Mouse (Mus musculus) yolk sac, embryonic 10.5 days (tissue): ENCODE data around the gene Robo2.

Experiments
- DNase-seq: peaks from one replicate; pipeline ENCODE4 v3.0.0-alpha.2; 2017; ENCODE audit warnings: low spot score

Gene Robo2

DNA sequence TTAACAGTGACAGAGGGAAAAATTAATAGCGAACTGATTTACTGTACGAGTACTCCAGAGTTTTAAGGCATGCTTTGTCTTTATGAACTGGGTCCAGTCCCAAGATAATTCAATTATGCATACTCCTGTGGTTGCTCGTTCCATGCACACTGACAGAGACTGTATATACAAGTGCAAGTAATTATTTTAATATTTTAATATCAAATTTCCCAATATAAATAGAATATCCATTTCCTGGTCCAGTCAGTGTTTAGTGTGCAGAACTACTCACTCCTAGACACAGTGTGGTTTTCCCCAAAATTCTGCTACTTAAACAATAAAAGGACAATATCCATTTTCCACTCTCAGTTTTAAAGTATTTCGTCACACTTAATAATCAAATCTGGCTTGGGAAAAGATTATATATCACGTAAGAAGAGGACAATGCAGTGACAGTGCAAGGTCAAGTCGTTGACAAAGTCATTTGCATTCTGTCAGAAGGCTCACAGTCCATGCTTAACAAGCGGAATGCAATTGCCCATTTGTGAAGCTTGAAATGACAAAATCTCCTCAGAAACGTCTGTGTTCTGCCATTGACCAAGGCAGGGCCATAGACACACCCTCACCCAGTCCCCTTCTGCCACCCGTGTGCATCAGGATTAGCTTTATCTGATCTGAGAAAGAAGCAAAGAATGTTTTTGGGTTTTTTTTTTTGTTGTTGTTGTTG lies 89.8 kb downstream of the Robo2 start:
- DNase-seq, result no peak

DNA sequence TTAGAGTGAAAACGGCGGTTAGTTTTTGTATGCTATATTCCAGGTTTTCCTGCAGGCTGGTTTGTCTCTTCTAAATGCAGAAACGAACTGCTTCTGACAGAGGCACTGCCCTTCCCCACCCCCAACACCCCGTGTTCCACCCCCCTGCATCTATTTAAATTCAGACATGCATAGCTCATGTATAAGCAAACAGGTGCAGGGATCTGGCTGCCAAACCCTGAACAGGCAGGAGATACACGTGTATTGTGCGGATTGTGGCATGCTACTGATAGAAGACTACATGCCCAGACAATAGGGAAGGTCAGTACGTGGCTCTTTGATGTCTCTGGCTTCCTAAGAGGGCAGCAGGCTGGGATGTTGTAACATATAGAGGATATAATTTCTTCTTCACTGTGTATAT lies 95.5 kb downstream of the Robo2 start:
- no peak for DNase-seq

DNA sequence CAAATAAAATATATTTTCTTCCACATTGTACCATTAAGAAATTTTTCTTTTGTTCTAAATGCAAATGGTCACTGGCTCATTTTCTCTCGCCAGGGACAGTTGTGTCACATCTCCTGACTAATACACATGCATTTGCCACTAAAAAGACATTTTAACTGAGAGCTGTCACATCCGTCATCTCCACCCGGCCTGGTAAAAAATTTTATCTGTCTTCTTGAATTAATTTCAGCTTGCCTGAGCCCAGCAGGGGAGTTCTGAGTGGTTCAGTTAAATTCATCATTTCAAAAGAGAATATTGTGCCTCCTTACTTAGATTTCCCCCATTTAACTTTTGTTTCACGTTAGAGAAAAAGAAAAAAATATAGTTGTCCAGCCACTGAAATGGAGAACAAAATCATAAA lies 98.4 kb downstream of the Robo2 start:
- DNase-seq, result no peak

DNA sequence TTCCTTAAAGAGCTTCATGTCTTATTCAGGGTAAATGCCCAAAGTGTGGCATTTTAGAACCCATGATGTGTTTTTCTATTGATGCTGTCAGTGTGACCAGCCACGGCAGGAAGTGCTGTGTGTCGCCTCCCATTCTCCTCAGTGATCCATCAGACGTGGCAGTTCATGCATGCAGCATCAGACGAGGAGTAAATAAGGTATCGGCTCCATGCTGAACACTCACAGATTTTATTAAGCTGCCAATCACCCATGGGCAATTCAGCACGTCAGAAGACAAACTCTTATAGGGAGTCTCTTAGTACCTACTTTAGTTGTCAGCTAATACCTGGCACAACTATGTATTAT lies 104.1 kb downstream of the Robo2 start:
- no peak for DNase-seq

DNA sequence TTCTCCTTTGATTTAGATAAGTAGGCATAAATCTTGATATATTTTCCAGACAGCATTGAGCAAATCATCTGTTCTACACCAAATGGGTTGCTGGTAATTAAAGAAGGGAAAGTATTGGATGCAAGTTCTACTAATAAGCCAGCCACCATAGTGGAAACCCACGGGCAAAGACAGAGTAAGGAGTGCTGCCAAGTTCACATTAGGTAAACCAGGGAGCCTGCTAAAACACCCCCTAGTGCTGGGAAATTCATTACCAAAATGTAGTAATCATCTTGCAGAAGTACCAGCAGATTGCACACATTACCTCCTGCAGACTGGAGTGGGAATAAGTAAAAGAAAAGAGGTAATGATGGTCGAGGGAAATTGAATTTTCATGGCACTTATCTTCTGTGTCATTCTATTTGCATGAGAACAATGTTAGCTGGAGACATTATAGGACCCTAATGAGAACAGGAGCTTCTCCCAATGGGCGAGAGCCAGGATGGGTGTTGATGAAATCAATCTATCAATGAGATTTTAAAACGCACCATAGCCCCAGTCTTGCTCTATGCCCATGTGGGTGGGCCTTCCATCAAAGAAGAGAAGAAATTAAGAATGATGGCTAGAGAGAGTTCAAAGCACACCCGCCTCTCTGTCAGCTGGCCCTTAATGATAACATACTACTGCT lies 104.6 kb downstream of the Robo2 start:
- DNase-seq, result no peak

DNA sequence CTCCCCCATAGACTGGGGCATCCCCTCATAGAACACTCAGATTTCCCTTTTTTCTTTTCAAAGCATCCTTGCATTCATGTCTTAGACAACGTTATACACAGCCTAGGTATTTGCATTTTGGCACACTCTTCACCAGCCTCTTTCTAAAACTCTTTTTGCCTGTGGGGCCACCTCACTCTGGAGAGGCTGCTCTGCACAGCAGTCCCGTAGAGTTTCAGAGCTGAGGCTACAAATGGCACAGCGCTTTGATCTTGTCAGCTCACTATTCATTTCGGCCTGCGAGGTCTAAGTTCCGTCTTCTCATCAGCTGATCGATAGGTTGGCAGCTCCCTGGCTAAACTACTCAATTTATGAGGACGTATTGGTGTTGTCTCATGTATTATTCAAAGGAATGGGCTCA lies 123.7 kb downstream of the Robo2 start:
- no peak for DNase-seq

DNA sequence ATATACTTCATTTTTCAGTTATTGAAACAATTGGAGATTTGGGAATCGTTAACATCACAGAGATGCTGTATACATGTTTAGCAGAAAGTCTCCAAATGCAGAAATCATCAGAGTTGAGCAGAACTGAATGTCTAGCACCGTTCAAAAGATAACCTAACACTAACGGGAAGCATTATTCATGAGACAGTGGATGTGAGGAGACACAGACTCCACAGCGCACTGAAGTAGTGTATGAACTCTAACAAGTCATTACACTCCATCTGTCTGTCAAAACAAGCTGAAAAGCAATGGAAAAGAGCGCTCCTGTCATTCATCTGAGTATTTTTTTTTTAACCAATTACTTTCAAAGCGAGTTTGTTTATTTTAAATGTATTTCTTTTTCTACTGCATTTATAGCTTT lies 129.1 kb downstream of the Robo2 start:
- no peak for DNase-seq

DNA sequence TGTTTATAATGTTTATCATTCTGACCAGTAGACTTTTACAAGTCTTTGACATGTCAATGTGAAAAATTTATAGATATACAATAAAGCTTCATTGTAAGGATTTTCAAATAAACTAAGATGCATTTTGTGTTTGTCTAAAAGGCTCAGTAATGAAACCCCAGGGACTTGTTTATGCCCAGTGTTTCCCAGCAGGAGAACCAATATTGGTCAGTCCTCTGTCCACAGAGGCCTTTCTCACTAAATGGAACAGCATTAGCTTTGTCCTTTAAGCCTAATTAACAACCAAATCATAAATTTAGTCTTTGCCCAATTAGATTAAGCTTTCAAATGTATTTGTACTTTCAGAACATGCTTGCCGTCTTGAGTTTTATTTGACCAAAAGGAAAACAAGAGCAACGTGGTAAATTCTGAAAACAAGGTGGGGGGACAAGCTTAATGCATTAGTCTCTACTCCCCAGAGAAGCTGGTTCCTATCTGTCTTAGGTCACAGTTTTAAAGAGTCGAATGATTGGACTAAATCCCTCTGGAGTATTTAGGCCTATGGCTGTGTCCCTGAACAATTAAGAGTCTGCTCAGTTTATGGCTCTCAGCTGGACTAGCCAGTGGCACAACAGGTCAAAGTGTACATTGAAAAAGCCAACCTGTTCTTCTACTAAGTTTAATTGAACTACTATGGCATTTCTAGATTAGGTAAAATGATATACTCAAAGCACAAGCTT lies 134.6 kb downstream of the Robo2 start:
- no peak for DNase-seq

DNA sequence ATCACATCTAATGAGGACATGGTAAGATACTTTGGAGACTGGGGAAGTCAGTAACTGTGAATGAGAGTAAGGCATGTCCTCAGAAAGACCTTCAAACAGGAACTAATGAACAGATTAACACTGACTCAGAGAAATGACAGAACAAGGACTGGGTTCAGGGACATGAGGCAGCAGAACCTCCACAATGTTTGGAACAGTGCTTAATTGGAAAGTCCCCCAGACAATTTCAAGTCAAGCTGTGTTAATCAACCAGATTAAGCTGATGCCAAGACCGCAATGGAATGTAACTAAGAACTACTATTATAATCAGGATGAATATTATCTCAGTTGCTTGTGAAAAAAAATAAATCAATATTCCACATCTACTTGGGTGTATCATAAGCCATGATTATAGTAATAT lies 137.0 kb downstream of the Robo2 start:
- DNase-seq, result no peak

DNA sequence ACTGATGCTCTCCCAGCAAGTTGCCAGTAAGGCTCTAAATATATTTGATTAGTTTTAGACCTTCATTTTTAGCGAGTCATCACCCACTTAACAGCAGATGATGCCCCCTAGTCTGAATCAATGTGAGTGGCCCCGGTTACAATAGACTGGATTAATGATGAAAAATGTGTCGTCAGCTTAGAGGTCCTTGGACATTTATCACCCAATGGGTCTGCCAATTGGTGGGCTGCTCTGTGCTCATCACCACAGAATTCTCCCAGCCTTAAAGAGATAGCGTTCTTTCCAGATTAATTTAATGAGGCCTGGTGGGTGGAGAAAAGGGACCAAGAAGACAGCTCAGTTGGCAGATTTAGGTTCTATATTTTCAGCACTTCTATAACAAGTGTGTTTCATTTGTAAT lies 138.6 kb downstream of the Robo2 start:
- no peak for DNase-seq

DNA sequence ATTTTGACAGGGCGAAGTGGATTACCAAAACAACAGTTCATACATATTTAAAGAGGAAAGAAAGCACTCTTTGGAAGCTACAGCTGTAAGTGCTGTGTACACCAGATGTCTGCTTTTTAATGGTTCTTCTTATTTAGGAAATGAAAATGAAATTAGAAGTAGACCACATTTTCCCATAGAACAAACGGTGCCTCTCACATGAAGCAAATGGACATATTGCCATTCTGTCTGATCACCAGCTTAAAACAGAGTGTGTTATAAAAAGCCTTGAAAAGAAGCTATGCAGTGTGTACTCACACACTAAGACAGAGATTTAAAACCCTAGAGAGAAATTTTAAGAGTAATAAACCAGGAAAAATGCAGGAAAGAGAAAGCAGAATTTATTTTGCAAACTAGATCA lies 153.4 kb downstream of the Robo2 start:
- DNase-seq, result no peak

DNA sequence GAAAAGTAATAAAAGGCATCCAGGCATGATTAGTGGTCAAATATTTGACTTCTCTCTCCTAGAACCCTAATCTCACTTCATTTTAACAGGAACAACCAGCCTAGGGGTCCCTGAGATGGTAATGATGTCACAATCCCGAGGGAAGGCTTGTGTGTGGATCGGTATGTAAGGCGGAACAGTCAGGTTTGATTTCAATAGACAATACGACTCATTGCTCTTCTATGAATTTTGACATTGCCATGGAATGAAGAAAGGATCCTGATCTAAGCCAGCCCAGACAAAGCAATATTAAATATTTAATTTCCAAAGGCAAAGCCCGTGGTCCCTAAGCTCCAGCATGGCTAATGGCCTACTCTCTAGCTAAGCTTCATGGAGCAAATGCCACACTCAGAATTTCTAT lies 167.2 kb downstream of the Robo2 start:
- DNase-seq, result no peak

DNA sequence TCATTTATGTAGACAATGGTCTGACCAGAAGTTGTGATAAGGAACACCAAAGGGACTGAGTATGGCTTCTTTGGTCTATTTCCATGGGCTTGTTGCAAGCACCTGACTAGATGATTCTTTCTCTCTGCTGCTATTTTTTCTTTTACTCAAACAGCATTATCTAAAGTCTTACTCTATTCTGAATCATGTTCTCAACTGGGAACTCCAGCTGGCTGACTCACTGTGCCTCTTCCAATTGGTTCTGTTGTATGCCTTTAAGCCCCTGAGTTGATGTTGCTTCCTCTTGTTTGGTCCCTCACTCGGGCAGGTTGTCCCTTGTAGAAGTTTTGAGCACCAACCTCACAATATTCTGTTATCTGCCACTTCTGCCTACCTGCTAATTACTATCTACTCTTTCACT lies 170.1 kb downstream of the Robo2 start:
- DNase-seq, result no peak

DNA sequence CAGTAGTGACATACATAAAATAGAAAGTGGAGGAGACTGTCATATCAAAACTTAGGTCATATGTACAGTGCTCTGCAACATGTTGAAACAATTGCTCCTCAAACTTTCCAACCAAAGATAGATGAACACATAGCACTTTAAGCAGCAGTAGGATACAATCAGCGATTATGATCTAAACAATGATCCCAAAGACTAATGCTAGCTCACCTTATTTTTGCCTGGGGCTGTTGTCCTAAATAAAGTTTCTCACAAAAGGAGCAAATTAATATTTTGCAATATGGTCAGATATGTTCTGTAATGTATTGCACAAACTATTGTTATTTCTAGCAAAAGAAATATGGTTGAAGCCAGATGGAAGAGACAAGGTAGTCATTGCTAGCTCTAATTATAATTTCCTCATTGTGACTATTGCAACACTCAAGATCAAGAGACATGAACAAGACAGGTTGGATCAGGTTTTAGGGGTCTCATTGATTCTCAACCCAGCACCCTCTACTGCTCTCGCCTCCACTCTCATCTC lies 174.2 kb downstream of the Robo2 start:
- DNase-seq, result no peak

DNA sequence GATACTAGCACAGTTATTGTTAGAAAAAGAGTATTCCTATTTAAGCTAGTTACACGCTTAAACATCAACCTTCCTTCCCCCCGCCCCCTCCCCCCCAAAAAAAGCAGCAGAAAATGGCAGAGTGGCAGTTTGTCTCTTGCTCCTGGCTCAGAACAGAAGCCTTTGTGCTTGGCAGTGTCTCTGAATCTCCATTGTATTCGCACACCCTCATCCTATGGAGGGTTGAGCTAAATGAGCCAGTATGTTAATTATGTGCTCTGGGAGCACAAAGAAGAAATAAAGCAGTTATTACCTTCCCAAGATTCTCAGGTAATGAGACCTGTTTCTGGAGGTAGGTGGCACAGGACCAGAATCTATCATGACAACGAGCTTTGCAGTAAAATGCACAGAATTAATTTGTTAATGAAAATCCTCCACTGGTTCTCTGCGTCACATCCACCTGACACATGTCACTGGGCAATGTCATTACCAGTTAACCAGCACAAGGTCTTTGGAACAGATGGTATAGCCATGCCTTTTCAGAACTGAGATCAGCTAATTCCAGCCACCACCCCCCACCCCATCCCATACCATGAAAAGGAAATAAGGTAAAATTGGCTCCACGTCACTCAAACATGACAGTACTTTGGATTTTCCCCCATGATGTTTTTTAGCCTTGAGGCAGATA lies 177.1 kb downstream of the Robo2 start:
- DNase-seq, result no peak

DNA sequence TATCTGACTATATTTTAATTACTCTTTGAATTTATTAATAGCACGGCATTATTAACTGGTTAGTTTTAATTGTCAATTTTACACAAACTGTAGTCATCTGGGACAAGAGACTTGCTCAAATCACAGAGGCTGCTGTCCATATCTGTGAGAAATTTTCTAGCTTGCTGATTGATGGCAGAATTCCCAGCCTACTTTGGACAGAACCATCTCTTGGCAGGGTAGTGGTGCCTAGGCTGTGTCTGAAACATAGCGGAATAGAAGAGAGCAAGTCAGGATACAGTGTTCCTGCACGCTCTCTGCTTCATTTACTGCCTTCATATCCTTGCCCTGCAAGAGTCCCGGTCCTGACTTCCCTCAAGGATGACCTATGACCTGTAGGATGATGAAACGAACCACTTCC lies 178.0 kb downstream of the Robo2 start:
- DNase-seq, result no peak

DNA sequence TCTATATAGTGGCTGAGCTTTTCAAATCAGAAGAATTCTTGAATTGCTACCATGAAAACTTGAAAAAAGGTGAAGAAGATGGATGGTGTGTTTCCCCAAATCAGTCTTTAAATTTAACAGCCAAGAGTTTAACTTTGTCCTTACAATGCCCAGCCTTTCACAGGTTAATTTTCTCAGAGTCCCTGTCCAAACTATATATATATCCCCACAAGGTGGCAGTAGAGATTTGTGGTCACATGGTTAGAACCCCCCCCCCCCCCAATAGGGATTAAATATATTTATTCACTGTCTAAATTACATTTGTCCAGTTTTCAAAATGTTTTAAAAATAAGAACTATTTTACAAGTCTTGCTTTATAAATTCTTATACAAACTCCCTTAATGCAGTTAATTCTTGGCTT lies 184.3 kb downstream of the Robo2 start:
- no peak for DNase-seq

DNA sequence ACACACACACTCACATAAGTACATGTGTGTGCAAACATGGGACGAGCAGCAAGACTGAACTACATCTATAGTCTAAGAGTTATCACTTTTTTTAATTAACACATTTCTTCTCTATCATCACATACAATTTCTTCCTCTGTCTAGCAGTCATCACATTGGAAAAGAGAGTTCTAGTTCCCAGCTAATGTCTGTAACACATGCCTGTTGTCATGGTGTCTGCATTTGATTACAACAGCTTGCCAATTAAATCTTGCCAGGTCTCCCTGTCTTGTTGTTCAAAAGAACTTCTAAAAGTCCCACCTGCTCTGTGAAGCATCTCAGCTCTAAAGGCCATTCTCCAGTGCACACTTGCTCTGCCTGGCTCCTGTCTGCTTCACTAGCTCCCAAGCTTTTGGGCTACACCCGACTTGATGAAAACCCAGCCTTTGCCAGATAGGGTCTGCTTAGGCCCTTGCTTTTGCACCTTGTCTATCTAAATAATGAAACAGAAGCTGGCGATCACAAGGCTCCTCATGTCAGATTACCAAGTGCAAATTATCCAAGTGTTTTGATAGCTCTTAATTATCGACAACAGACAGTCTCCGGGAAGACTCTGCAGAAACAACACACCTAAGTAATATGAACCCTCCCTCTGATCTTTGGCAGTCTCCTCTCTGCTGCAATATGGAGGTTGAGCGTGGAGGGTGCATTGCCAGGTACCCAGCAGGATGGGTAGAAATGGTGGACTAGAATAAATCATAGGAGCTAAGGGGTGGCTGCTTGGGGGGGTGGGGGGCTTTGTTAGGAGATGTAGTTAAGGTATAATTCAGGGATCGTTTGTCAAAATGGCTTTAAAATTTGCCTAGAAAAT lies 186.0 kb downstream of the Robo2 start:
- no peak for DNase-seq

DNA sequence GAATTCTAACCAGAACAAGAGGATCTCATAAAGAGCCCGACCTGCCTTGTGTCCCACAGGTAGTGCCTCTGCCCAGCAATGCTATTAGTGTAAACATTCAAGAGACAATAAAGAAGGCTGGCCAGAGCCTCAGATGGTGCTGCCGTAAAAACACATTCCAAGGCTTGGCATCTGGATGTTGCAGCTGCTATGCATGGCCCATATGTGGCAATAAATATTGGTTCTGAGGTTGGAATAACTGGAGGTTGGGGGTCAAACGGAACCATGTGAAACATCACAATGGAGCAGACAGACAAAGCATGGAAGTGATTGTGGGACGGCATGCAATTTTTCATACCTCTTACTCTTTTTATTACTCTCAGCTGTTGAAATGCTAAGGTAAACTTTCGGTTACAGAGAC lies 189.1 kb downstream of the Robo2 start:
- DNase-seq, result no peak

DNA sequence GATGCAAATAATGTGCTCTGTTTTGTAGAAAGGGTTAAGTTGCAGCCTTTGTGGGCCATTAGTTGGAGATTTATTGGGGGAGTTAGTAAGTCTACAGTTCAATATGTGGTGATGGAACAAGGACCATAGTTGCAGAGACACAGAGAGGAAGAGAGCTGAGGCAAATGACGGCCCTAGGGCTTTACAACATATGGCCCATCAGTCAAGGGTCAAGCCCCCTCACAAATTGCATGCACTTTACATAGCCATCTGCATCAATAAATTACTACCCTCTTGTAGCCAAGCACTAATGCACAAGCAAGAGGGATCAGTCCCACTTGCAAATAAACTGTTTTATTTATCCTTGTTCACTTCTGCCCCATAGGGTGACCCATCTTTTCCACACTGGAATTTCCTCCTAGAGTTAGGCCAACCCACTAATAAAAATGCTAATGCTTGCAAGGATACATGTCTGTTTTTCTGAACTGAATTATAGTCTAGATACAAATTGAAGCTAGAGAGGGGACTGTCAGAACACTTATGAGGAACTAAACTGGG lies 194.7 kb downstream of the Robo2 start:
- DNase-seq, result peak; percentile 7

DNA sequence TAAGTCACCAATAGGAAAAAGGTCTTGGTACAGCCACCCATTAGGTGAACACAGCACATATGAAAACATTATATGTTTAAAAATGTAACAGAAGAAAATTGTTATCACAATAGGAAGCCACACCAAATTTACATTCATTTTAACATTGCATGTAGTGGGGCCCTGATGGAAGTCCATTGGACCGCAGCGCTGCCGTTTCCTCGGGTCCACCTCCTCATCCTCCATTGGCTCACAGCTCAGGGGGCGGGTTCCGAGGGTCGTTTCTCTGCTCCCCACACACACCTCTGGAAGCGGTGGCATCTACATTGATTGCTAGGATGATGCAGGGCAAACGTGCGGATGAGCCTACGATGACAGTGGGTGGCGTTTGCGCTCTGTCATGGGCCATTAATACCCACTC lies 195.8 kb downstream of the Robo2 start:
- DNase-seq, result no peak

DNA sequence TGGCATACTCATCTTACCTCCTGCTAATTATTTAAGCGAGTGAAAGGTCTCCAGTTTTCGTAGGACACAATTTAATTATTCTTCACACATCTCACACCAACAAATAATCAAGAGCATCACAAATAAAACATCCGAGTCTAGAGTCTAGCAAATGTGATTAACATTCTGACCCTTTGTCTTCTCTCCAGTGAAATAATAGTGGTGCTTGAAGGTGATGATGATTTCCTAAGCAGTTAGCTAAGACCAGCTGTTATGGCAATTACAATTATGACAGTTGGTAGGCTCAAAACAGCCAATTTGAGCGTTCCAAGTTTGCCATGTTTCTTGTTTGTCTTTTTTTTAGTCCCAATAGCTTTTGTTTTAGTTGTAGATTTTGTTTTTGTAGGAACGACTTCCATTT lies 210.9 kb downstream of the Robo2 start:
- DNase-seq, result no peak
